ENCODE assay signal across 18 mouse cellular contexts in the genomic region with DNA sequence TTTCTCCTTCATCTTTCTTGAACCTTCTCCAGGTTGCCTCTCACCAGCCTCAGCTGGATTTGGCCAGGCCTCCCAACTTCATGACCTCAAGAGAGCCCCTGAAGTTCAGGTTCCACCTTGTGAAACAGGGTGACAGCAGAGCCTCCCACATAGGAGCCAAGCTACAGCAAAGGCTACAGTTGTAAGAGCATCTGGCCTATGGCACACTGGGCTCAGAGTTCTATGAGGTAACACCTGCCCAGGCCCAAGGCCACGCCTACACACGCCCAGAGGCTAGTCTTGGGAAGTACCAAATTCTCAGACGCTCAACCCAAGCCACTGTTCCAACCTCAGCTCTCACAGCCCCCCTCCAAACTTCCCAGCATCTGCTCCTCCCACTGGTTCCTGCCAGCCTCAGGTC. TPM values are rescaled to one million over a fixed set of nuclear protein-coding genes. Genes with fewer than 3 reads are reported as not detected.
DNase-seq lines count a peak whose midpoint lies in the region; ATAC-seq and TF ChIP-seq lines count a peak whose summit lies in the region.
"Had no signal": no experiment of that assay in that cellular context is flagged by ENCODE, and none has a peak within 500 bp of the region (broad histone marks: within the 10 kb centered on the region; RNA-seq: fewer than 3 reads in every experiment).

No protein-coding gene starts in this region.

- no peak overlapping the region for H3K4me2 ChIP-seq in liver, postnatal 0 days (ENCODE audit: low read depth, low read length)
- no peak overlapping the region for H3K4me2 ChIP-seq in liver, embryonic 11.5 days
- H3K4me2 ChIP-seq: forebrain, embryonic 12.5 days; neural tube, embryonic 15.5 days had no signal

- H3K9ac ChIP-seq in liver, postnatal 0 days (replicated peaks), result no peak overlapping the region
- no peak overlapping the region for H3K9ac ChIP-seq in liver, embryonic 11.5 days (ENCODE audit: low read depth, low read length)
- H3K9ac ChIP-seq: forebrain, embryonic 12.5 days; neural tube, embryonic 15.5 days had no signal

- H3K4me3 ChIP-seq in liver, postnatal 0 days (ENCODE audit: low read depth, low read length), result no peak overlapping the region
- H3K4me3 ChIP-seq in liver, embryonic 11.5 days (ENCODE audit: low read depth, low read length), result no peak overlapping the region
- no peak overlapping the region for H3K4me3 ChIP-seq in bone marrow, adult 2 months (replicated peaks; ENCODE audit: control insufficient read depth, low read depth, low read length)
- no peak overlapping the region for H3K4me3 ChIP-seq in thymus, adult 2 months (ENCODE audit: control insufficient read depth, insufficient read depth, low read length)
- H3K4me3 ChIP-seq: embryonic facial prominence, embryonic 10.5 days; forebrain, embryonic 12.5 days; neural tube, embryonic 15.5 days had no signal

- no peak for TF ChIP-seq EP300 in liver, postnatal 0 days (IDR thresholded peaks at IDR 0.05; ENCODE audit: low read depth)

- H3K27me3 ChIP-seq in liver, postnatal 0 days (ENCODE audit: insufficient read depth, low read length), result no peaks in the 10 kb centered on the region
- H3K27me3 ChIP-seq in liver, embryonic 11.5 days (replicated peaks; ENCODE audit: control insufficient read depth, insufficient read depth, low read length), result no peaks in the 10 kb centered on the region
- no peaks in the 10 kb centered on the region; the same call in 1 of the 2 replicates for H3K27me3 ChIP-seq in thymus, adult 2 months (ENCODE audit: control insufficient read depth, insufficient read depth, low read length)
- H3K27me3 ChIP-seq: forebrain, embryonic 12.5 days; neural tube, embryonic 15.5 days had no signal

- H3K4me1 ChIP-seq in liver, postnatal 0 days (ENCODE audit: insufficient read depth), result peaks cover 17% of the 10 kb centered on the region
- H3K4me1 ChIP-seq in liver, embryonic 11.5 days (replicated peaks; ENCODE audit: control insufficient read depth, insufficient read depth, low read length), result 0 out of 2 replicates have a peak, but pooled peaks cover 3% of the 10 kb centered on the region
- H3K4me1 ChIP-seq in bone marrow, adult 2 months (ENCODE audit: control insufficient read depth, insufficient read depth, low read length), result peaks cover 6% of the 10 kb centered on the region; the same call in 1 of the 2 replicates
- peaks cover 12% of the 10 kb centered on the region for H3K4me1 ChIP-seq in thymus, adult 2 months (replicated peaks; ENCODE audit: control insufficient read depth, insufficient read depth, low read length)

- no peaks in the 10 kb centered on the region for H3K9me3 ChIP-seq in liver, postnatal 0 days (ENCODE audit: low read length)
- H3K9me3 ChIP-seq in liver, embryonic 11.5 days (ENCODE audit: control insufficient read depth, low read length), result no peaks in the 10 kb centered on the region
- H3K9me3 ChIP-seq: embryonic facial prominence, embryonic 10.5 days; forebrain, embryonic 12.5 days; neural tube, embryonic 15.5 days had no signal

- no peak overlapping the region for H3K27ac ChIP-seq in liver, postnatal 0 days (ENCODE audit: low read depth)
- no peak overlapping the region for H3K27ac ChIP-seq in liver, embryonic 11.5 days (ENCODE audit: low read depth, low read length)
- peak overlapping the region; percentile 21; the same call in 1 of the 2 replicates for H3K27ac ChIP-seq in bone marrow, adult 2 months (ENCODE audit: control insufficient read depth, insufficient read depth, low read depth, low read length, poor library complexity)
- no peak overlapping the region for H3K27ac ChIP-seq in thymus, adult 2 months (ENCODE audit: control insufficient read depth, insufficient read depth, low read length)
- H3K27ac ChIP-seq: embryonic facial prominence, embryonic 10.5 days; forebrain, embryonic 12.5 days; neural tube, embryonic 15.5 days had no signal

- 81% methylated on average over 3 of the region's 3 CpGs for WGBS in liver, postnatal 0 days (ENCODE audit: insufficient replicate concordance)
- 68% methylated on average over 3 of the region's 3 CpGs for WGBS in liver, embryonic 11.5 days
- WGBS in bone marrow, adult 2 months, result 53% methylated on average over 3 of the region's 3 CpGs
- WGBS in thymus, adult 2 months, result 61% methylated on average over 3 of the region's 3 CpGs

- TF ChIP-seq POLR2A in bone marrow, adult 2 months (IDR thresholded peaks at IDR 0.05; ENCODE audit: borderline replicate concordance, control insufficient read depth, low read depth, low read length), result no peak
- TF ChIP-seq POLR2A in thymus, adult 2 months (IDR thresholded peaks at IDR 0.05; ENCODE audit: control insufficient read depth, extremely low read depth, insufficient read depth, low read length, poor library complexity), result no peak

- peak; percentile 62 for ATAC-seq in liver, postnatal 0 days
- no peak for ATAC-seq in liver, embryonic 11.5 days (replicated peaks; ENCODE audit: low FRiP score)
- ATAC-seq: midbrain, embryonic 16.5 days had no signal

- no peak for TF ChIP-seq CTCF in liver, postnatal 0 days (IDR thresholded peaks at IDR 0.05; ENCODE audit: low read depth)
- no peak for TF ChIP-seq CTCF in bone marrow, adult 2 months (IDR thresholded peaks at IDR 0.05; ENCODE audit: control insufficient read depth, insufficient read depth, low read length)
- no peak for TF ChIP-seq CTCF in thymus, adult 2 months (IDR thresholded peaks at IDR 0.05; ENCODE audit: borderline replicate concordance, control insufficient read depth, extremely low read depth, insufficient read depth, low read length, poor library complexity)

- no peaks in the 10 kb centered on the region for H3K36me3 ChIP-seq in liver, postnatal 0 days (replicated peaks; ENCODE audit: insufficient read depth, low read length)
- no peaks in the 10 kb centered on the region for H3K36me3 ChIP-seq in liver, embryonic 11.5 days (ENCODE audit: control insufficient read depth, insufficient read depth, low read length)
- H3K36me3 ChIP-seq in thymus, adult 2 months (ENCODE audit: control insufficient read depth, insufficient read depth, low read length), result no peaks in the 10 kb centered on the region
- H3K36me3 ChIP-seq: forebrain, embryonic 12.5 days; neural tube, embryonic 15.5 days had no signal

- peak; percentile 34 for DNase-seq in liver, postnatal 0 days
- no peak for DNase-seq in liver, embryonic 11.5 days (ENCODE audit: low spot score)
- DNase-seq in ZHBTc4 (ENCODE audit: low read depth, low spot score), result peak; percentile 43
- peak; percentile 53 for DNase-seq in skeletal muscle tissue, adult 2 months (ENCODE audit: low read depth, low spot score)
- DNase-seq in thymus, adult 2 months, result no peak
- no peak for DNase-seq in cerebellum, postnatal 25 days
- DNase-seq: cerebellum, adult 2 months; gastrocnemius, postnatal 14 days; kidney, adult 11 months; lung, adult 18-20 months; right cerebral cortex, postnatal 25 days had no signal

RNA-seq across cellular contexts. Expression of a gene that starts 5.5 kb away (rescaled TPM):
- polyA plus RNA-seq in liver, postnatal 0 days (2015; fragmentation: Nextera tagmentation; extraction: Ambion mirVana), result 4.0 and 5.0 TPM in 2 replicates
- polyA plus RNA-seq in liver, embryonic 11.5 days (2014; fragmentation: Nextera tagmentation; extraction: Ambion mirVana), result 4.6 and 5.5 TPM in 2 replicates
- 11.9 and 14.9 TPM in 2 replicates for polyA plus RNA-seq in bone marrow, adult 2 months (2011; ENCODE audit: insufficient read depth, insufficient read length, low replicate concordance, missing spikeins)
- polyA plus RNA-seq in thymus, adult 2 months (2012; rRNA removed), result 15.9 and 19.6 TPM in 2 replicates

RNA-seq across cellular contexts. Expression of a gene that starts 34.1 kb away (rescaled TPM):
- polyA plus RNA-seq in liver, postnatal 0 days (2015; fragmentation: Nextera tagmentation; extraction: Ambion mirVana), result not detected in 2 replicates
- not detected in 2 replicates for polyA plus RNA-seq in liver, embryonic 11.5 days (2014; fragmentation: Nextera tagmentation; extraction: Ambion mirVana)
- polyA plus RNA-seq in bone marrow, adult 2 months (2011; ENCODE audit: insufficient read depth, insufficient read length, low replicate concordance, missing spikeins), result not detected in 2 replicates
- 2.8 and 4.7 TPM in 2 replicates for polyA plus RNA-seq in thymus, adult 2 months (2012; rRNA removed)
- polyA plus RNA-seq: embryonic facial prominence, embryonic 10.5 days; forebrain, embryonic 12.5 days; heart, postnatal 0 days; hindbrain, embryonic 11.5 days had no signal

RNA-seq across cellular contexts. Expression of a gene that starts 45.9 kb away (rescaled TPM):
- polyA plus RNA-seq in liver, postnatal 0 days (2015; fragmentation: Nextera tagmentation; extraction: Ambion mirVana), result 2.9 and 4.2 TPM in 2 replicates
- polyA plus RNA-seq in liver, embryonic 11.5 days (2014; fragmentation: Nextera tagmentation; extraction: Ambion mirVana), result 17.0 and 19.6 TPM in 2 replicates
- 2.0 and 8.7 TPM in 2 replicates for polyA plus RNA-seq in bone marrow, adult 2 months (2011; ENCODE audit: insufficient read depth, insufficient read length, low replicate concordance, missing spikeins)
- polyA plus RNA-seq in thymus, adult 2 months (2012; rRNA removed), result 6.8 TPM in 2 replicates

RNA-seq across cellular contexts. Expression of a gene that starts 59.7 kb away (rescaled TPM):
- polyA plus RNA-seq in liver, postnatal 0 days (2015; fragmentation: Nextera tagmentation; extraction: Ambion mirVana), result 13.9 and 15.2 TPM in 2 replicates
- polyA plus RNA-seq in liver, embryonic 11.5 days (2014; fragmentation: Nextera tagmentation; extraction: Ambion mirVana), result 56.7 and 57.3 TPM in 2 replicates
- 28.4 and 40.7 TPM in 2 replicates for polyA plus RNA-seq in bone marrow, adult 2 months (2011; ENCODE audit: insufficient read depth, insufficient read length, low replicate concordance, missing spikeins)
- 17.7 and 20.0 TPM in 2 replicates for polyA plus RNA-seq in thymus, adult 2 months (2012; rRNA removed)

Comparison
In these comparisons a context has a peak if more than half of its experiments do, and no peak if none do; other contexts are left out.
1. DNase-seq: peak in liver, postnatal 0 days (single experiment), ZHBTc4 (single experiment) and skeletal muscle tissue, adult 2 months (single experiment); none in liver, embryonic 11.5 days (single experiment), thymus, adult 2 months (single experiment) and cerebellum, postnatal 25 days (0 of 2).